Mouse (Mus musculus) CD8-positive naive resting alpha-beta T cell, adult 2 months (primary cell): Measurements from ENCODE around the gene Cog3.
A peak's percentile ranks its signal among the peaks of the same experiment; 100 is the strongest.
"Not testable (repeated sequence)": the region's sequence is repeated elsewhere in the genome, so short reads cannot be mapped to it uniquely, and the experiment has no call there.

Experiments used
- DNase-seq, 2 experiments: peaks; one replicate each; pipeline ENCODE4 v3.0.0; 2022; ENCODE audit warnings: low read depth in 2 of 2, low spot score in 2 of 2

Cog3 gene

GRCm38 (mm10) chr14:75753991-75754817 is at the start of gene Cog3:
Cog3 (minus strand) TSS chr14:75754517.
- peak; percentile 93 for DNase-seq

- DNase-seq = no peak
These were observed 43.6 kb upstream of the Cog3 start for GRCm38 (mm10) chr14:75797769-75798386.

GRCm38 (mm10) chr14:75795918-75796317 is 41.6 kb upstream of the Cog3 start:
- no peak for DNase-seq

GRCm38 (mm10) chr14:75794726-75795125 is 40.4 kb upstream of the Cog3 start:
- DNase-seq = no peak

- DNase-seq = no peak
These were observed 40.0 kb upstream of the Cog3 start for GRCm38 (mm10) chr14:75794324-75794723.

- no peak for DNase-seq
These were observed 38.8 kb upstream of the Cog3 start for GRCm38 (mm10) chr14:75793110-75793509.

GRCm38 (mm10) chr14:75791372-75791771 is 37.1 kb upstream of the Cog3 start:
- DNase-seq = no peak

GRCm38 (mm10) chr14:75790411-75790996 is 36.2 kb upstream of the Cog3 start:
- DNase-seq = no peak

GRCm38 (mm10) chr14:75789291-75789690 is 35.0 kb upstream of the Cog3 start:
- DNase-seq = no peak

- DNase-seq = no peak
These were observed 33.5 kb upstream of the Cog3 start for GRCm38 (mm10) chr14:75787794-75788175.

GRCm38 (mm10) chr14:75786868-75787793 is 32.8 kb upstream of the Cog3 start, which contains the start of gene Slc25a30:
Slc25a30 (minus strand) TSS chr14:75787037.
- DNase-seq = peak; percentile 90 to 93

- peak; percentile 44 to 53 for DNase-seq
These were observed 32.1 kb upstream of the Cog3 start for GRCm38 (mm10) chr14:75786424-75786867.

- DNase-seq = no peak
These were observed 25.6 kb upstream of the Cog3 start for GRCm38 (mm10) chr14:75779913-75780312.

GRCm38 (mm10) chr14:75776637-75777036 is 22.3 kb upstream of the Cog3 start:
- no peak for DNase-seq

GRCm38 (mm10) chr14:75773431-75773830 is 19.1 kb upstream of the Cog3 start:
- DNase-seq = no peak

- DNase-seq = not testable (repeated sequence)
These were observed 18.1 kb upstream of the Cog3 start for GRCm38 (mm10) chr14:75772407-75772806.

GRCm38 (mm10) chr14:75771101-75771501 is 16.8 kb upstream of the Cog3 start:
- no peak for DNase-seq

- peak; percentile 62 to 68 for DNase-seq
These were observed 15.0 kb upstream of the Cog3 start for GRCm38 (mm10) chr14:75769334-75769733.

GRCm38 (mm10) chr14:75768275-75768608 is 13.9 kb upstream of the Cog3 start:
- DNase-seq = no peak

GRCm38 (mm10) chr14:75767492-75768274 is 13.4 kb upstream of the Cog3 start:
- DNase-seq = peak; percentile 44 to 69
